Mouse (Mus musculus) CH12.LX (cell line): Measurements from ENCODE around the gene Arhgef10l. TPM values are rescaled to one million over a fixed set of nuclear protein-coding genes. Genes with fewer than 3 reads are reported as not detected.
A peak's percentile ranks its signal among the peaks of the same experiment; 100 is the strongest.

Experiments
- DNase-seq: peaks from one replicate; pipeline ENCODE4 v3.0.0-alpha.2; 2013; ENCODE audit errors: extremely low read depth
- H3K27ac ChIP-seq: 2 replicates; pipeline ENCODE4 v1.5.1; 2012; ENCODE audit warnings: low read depth, mild to moderate bottlenecking, control low read depth, moderate library complexity; ENCODE audit not compliant: insufficient read depth
- H3K27me3 ChIP-seq: replicated peaks from 2 replicates; pipeline ENCODE3; 2012; ENCODE audit warnings: inconsistent platforms
- H3K36me3 ChIP-seq, 2 experiments: replicated peaks in 1 of 2; 2 replicates each; pipeline versions ENCODE3 to v1.6.1; 2012; ENCODE audit warnings: inconsistent platforms in 1 of 2, low read length in 1 of 2, mild to moderate bottlenecking in 1 of 2, mixed read lengths in 1 of 2, moderate library complexity in 1 of 2; ENCODE audit not compliant: control insufficient read depth in 1 of 2, insufficient read depth in 1 of 2
- H3K4me1 ChIP-seq, 2 experiments: 2 replicates each; pipeline ENCODE4 v1.6.1; 2012; ENCODE audit warnings: inconsistent platforms in 1 of 2, moderate library complexity in 1 of 2; ENCODE audit not compliant: insufficient read depth in 2 of 2, control insufficient read depth in 1 of 2
- H3K4me2 ChIP-seq: 2 replicates; pipeline ENCODE4 v1.6.1; 2012; ENCODE audit warnings: low read depth, mild to moderate bottlenecking, control low read depth; ENCODE audit not compliant: poor library complexity, insufficient read depth, severe bottlenecking
- H3K4me3 ChIP-seq, 3 experiments: fragments of 150-350 bp in 1 of 3; sonication (generic) in 1 of 3; replicated peaks in 1 of 3; 2 replicates each; pipeline versions ENCODE3 to v1.5.1; 2011 to 2012; ENCODE audit warnings: low read depth in 2 of 3, low read length in 2 of 3, mild to moderate bottlenecking in 2 of 3, moderate library complexity in 2 of 3, control low read depth in 1 of 3, improper control_type of control experiment in 1 of 3, inconsistent platforms in 1 of 3, mixed read lengths in 1 of 3; ENCODE audit not compliant: poor library complexity in 1 of 3
- H3K79me2 ChIP-seq: replicated peaks from 2 replicates; pipeline ENCODE4 v1.6.1; 2012; ENCODE audit warnings: mild to moderate bottlenecking, moderate library complexity; ENCODE audit not compliant: control insufficient read depth, poor library complexity, insufficient read depth, severe bottlenecking; ENCODE audit errors: extremely low read depth
- H3K9ac ChIP-seq: 2 replicates; pipeline ENCODE4 v1.6.1; 2012; ENCODE audit warnings: low read depth, mild to moderate bottlenecking, control low read depth, moderate library complexity; ENCODE audit not compliant: insufficient read depth
- H3K9me3 ChIP-seq: replicated peaks from 2 replicates; pipeline ENCODE3; 2012; ENCODE audit warnings: low read length, inconsistent platforms, mixed read lengths
- BHLHE40 ChIP-seq: IDR thresholded peaks from 2 replicates; pipeline ENCODE4 v1.6.1; 2011; ENCODE audit warnings: mild to moderate bottlenecking, low read depth, low read length, improper control_type of control experiment
- CHD1 ChIP-seq: IDR thresholded peaks from 2 replicates; pipeline ENCODE4 v1.6.1; 2012; ENCODE audit warnings: low read depth, low read length, improper control_type of control experiment, inconsistent platforms
- CHD2 ChIP-seq: IDR thresholded peaks from 2 replicates; pipeline ENCODE4 v1.6.1; 2011; ENCODE audit warnings: low read length, improper control_type of control experiment
- CTCF ChIP-seq, 2 experiments: IDR thresholded peaks in 1 of 2; conservative IDR thresholded peaks in 1 of 2; 2 replicates each; pipeline ENCODE4 v1.5.1; 2011 to 2012; ENCODE audit warnings: low read depth in 2 of 2, low read length in 2 of 2, improper control_type of control experiment in 1 of 2, inconsistent platforms in 1 of 2, mild to moderate bottlenecking in 1 of 2, moderate library complexity in 1 of 2
- E2F4 ChIP-seq: IDR thresholded peaks from 2 replicates; pipeline ENCODE4 v1.6.1; 2011; ENCODE audit warnings: low read depth, low read length, improper control_type of control experiment; ENCODE audit not compliant: insufficient replicate concordance
- ELF1 ChIP-seq: IDR thresholded peaks from 2 replicates; pipeline ENCODE4 v1.6.1; 2014; ENCODE audit warnings: low read depth, mild to moderate bottlenecking, inconsistent platforms, low read length, improper control_type of control experiment
- EP300 ChIP-seq: IDR thresholded peaks from 2 replicates; pipeline ENCODE4 v1.6.1; 2011; ENCODE audit warnings: low read length, improper control_type of control experiment
- GABPA ChIP-seq: IDR thresholded peaks from 2 replicates; pipeline ENCODE4 v1.6.1; 2012; ENCODE audit warnings: low read depth, low read length, improper control_type of control experiment, inconsistent platforms; ENCODE audit not compliant: insufficient replicate concordance
- IRF4 ChIP-seq: IDR thresholded peaks from 2 replicates; pipeline ENCODE4 v1.6.1; 2014; ENCODE audit warnings: low read depth, mild to moderate bottlenecking, inconsistent platforms, low read length, improper control_type of control experiment
- JUN ChIP-seq: IDR thresholded peaks from 2 replicates; pipeline ENCODE4 v1.6.1; 2011; ENCODE audit warnings: low read depth, mild to moderate bottlenecking, low read length, improper control_type of control experiment, moderate library complexity; ENCODE audit not compliant: insufficient read depth
- JUND ChIP-seq: conservative IDR thresholded peaks from 2 replicates; pipeline ENCODE4 v1.6.1; 2011; ENCODE audit warnings: low read depth, low read length, improper control_type of control experiment
- KAT2A ChIP-seq: IDR thresholded peaks from 2 replicates; pipeline ENCODE4 v1.6.1; 2012; ENCODE audit warnings: low read length, improper control_type of control experiment, inconsistent platforms; ENCODE audit not compliant: insufficient replicate concordance
- MAFK ChIP-seq: IDR thresholded peaks from 2 replicates; pipeline ENCODE4 v1.6.1; 2011; ENCODE audit warnings: low read length, improper control_type of control experiment; ENCODE audit not compliant: insufficient replicate concordance
- MAX ChIP-seq: IDR thresholded peaks from 2 replicates; pipeline ENCODE4 v1.6.1; 2011; ENCODE audit warnings: low read length, improper control_type of control experiment
- MAZ ChIP-seq: IDR thresholded peaks from 2 replicates; pipeline ENCODE4 v1.6.1; 2012; ENCODE audit warnings: low read depth, mild to moderate bottlenecking, inconsistent platforms, low read length, improper control_type of control experiment, moderate library complexity
- MEF2A ChIP-seq: IDR thresholded peaks from 2 replicates; pipeline ENCODE4 v1.6.1; 2014; ENCODE audit warnings: low read depth, mild to moderate bottlenecking, inconsistent platforms, low read length, improper control_type of control experiment, borderline replicate concordance
- MXI1 ChIP-seq: IDR thresholded peaks from 2 replicates; pipeline ENCODE4 v1.6.1; 2011; ENCODE audit warnings: mild to moderate bottlenecking, low read depth, low read length, improper control_type of control experiment
- MYC ChIP-seq: IDR thresholded peaks from 2 replicates; pipeline ENCODE4 v1.6.1; 2011; ENCODE audit warnings: low read depth, mild to moderate bottlenecking, improper control_type of control experiment, low read length
- NELFE ChIP-seq: IDR thresholded peaks from 2 replicates; pipeline ENCODE4 v1.6.1; 2011; ENCODE audit warnings: low read depth, low read length, improper control_type of control experiment
- NRF1 ChIP-seq: IDR thresholded peaks from 2 replicates; pipeline ENCODE4 v1.6.1; 2014; ENCODE audit warnings: low read depth, mild to moderate bottlenecking, inconsistent platforms, low read length, improper control_type of control experiment, moderate library complexity
- POLR2A ChIP-seq: IDR thresholded peaks from 2 replicates; pipeline ENCODE4 v1.6.1; 2011; ENCODE audit warnings: low read depth, mild to moderate bottlenecking, improper control_type of control experiment, low read length
- POLR2AphosphoS2 ChIP-seq: IDR thresholded peaks from 2 replicates; pipeline ENCODE4 v1.6.1; 2011; ENCODE audit warnings: low read depth, low read length, improper control_type of control experiment
- RAD21 ChIP-seq: IDR thresholded peaks from 2 replicates; pipeline ENCODE4 v1.6.1; 2011; ENCODE audit warnings: low read depth, mild to moderate bottlenecking, low read length, improper control_type of control experiment, moderate library complexity
- RCOR1 ChIP-seq: conservative IDR thresholded peaks from 2 replicates; pipeline ENCODE4 v1.6.1; 2012; ENCODE audit warnings: low read depth, mild to moderate bottlenecking, inconsistent platforms, low read length, improper control_type of control experiment
- SIN3A ChIP-seq: IDR thresholded peaks from 2 replicates; pipeline ENCODE4 v1.6.1; 2012; ENCODE audit warnings: low read length, improper control_type of control experiment, inconsistent platforms
- SMC3 ChIP-seq: IDR thresholded peaks from 2 replicates; pipeline ENCODE4 v1.6.1; 2011; ENCODE audit warnings: low read depth, low read length, improper control_type of control experiment
- TBP ChIP-seq: conservative IDR thresholded peaks from 2 replicates; pipeline ENCODE4 v1.6.1; 2011; ENCODE audit warnings: low read depth, low read length, improper control_type of control experiment
- TCF12 ChIP-seq: IDR thresholded peaks from 2 replicates; pipeline ENCODE4 v1.6.1; 2014; ENCODE audit warnings: low read depth, mild to moderate bottlenecking, inconsistent platforms, low read length, improper control_type of control experiment
- UBTF ChIP-seq: IDR thresholded peaks from 2 replicates; pipeline ENCODE4 v1.6.1; 2012; ENCODE audit warnings: low read depth, mild to moderate bottlenecking, inconsistent platforms, low read length, improper control_type of control experiment, moderate library complexity
- USF1 ChIP-seq: IDR thresholded peaks from 2 replicates; pipeline ENCODE4 v1.6.1; 2014; ENCODE audit warnings: low read depth, mild to moderate bottlenecking, inconsistent platforms, low read length, improper control_type of control experiment
- USF2 ChIP-seq: conservative IDR thresholded peaks from 2 replicates; pipeline ENCODE4 v1.6.1; 2011; ENCODE audit warnings: low read depth, low read length, improper control_type of control experiment
- ZKSCAN1 ChIP-seq: IDR thresholded peaks from 2 replicates; pipeline ENCODE4 v1.6.1; 2012; ENCODE audit warnings: low read depth, inconsistent platforms, low read length, improper control_type of control experiment, borderline replicate concordance
- ZMIZ1 ChIP-seq: IDR thresholded peaks from 2 replicates; pipeline ENCODE4 v1.6.1; 2012; ENCODE audit warnings: low read depth, mild to moderate bottlenecking, inconsistent platforms, low read length, improper control_type of control experiment
- dilution Hi-C: fragments of 300-500 bp; cut with MboI; formaldehyde crosslinking; loops from 2 replicates; pipeline ENCODE4 v1.14.3; 2020; ENCODE audit warnings: low sequenced_read_pairs; ENCODE audit not compliant: extremely low pct_unique_long_range_greater_than_20kb, extremely low pct_ligation_motif_present
- in situ Hi-C: fragments of 300-500 bp; cut with MboI; formaldehyde crosslinking; loops from 3 replicates; pipeline ENCODE4 v1.14.3; 2019; ENCODE audit warnings: low sequenced_read_pairs, low pct_ligation_motif_present, low pct_unique_long_range_greater_than_20kb, mixed read lengths
- polyA plus RNA-seq: library from polyadenylated mRNA; unstranded; fragments of >175 nt; gene quantifications from 2 replicates; pipeline ENCODE4 v1.2.1, GENCODE M21; 2012; ENCODE audit warnings: low read depth; ENCODE audit not compliant: insufficient read length
- total RNA-seq, 2 experiments: library from RNA; depleted of rRNA; stranded (reverse); fragments of 300-350 nt in 1 of 2; fragments of >200 nt in 1 of 2; gene quantifications; 2 replicates each; pipeline ENCODE4 v1.2.3; 2012 to 2014

The Arhgef10l gene
- total and polyA plus RNA-seq, 3 experiments: 4.5 to 15.8 (median 10.2) TPM

DNA sequence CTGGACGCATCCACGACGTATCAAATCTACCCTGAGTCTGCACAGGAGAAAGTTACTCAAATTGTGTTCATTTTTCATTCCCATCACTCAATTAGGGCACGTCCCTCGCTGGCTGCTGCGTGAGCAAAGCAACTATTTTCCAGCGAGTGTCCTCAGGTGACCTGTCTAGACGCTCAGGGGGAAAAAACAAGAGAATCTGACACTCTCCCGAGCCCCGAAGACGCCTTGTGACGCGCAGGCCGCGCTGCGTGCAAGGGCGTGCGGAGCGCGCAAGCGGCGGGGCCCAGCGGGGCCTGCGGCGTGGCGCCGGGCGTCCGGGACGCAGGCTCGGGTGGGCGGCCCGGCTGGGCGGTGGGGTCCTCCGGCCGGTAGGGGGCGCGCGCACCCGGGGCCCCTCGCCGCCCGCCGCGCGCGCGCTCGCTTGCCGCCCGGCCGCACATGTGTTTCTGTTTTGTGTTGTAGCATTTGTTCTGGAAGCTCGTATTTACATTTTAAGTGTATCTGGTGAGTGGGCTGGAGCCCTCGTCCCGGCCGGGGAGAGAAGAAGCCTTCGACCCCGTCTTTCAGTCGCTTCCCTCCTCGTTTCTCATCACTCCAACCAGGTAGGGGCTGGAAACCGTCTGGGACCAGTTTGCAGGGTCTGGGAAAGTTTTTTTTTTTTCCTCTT is 35.4 kb upstream of the Arhgef10l start (continued):
- TF ChIP-seq CHD2 (no peak), KAT2A (peak; percentile 49; the same call in 1 of the 2 replicates), TCF12 (peak; percentile 87), MXI1 (peak; percentile 79; the same call in 1 of the 2 replicates), MAX (peak; percentile 33), RAD21 (no peak), GABPA (no peak), IRF4 (no peak), TBP (0 out of 2 replicates have a peak, but pooled peaks have one; percentile 68), NELFE (peak; percentile 43; the same call in 1 of the 2 replicates), JUND (no peak), UBTF (peak; percentile 60; the same call in 1 of the 2 replicates)

DNA sequence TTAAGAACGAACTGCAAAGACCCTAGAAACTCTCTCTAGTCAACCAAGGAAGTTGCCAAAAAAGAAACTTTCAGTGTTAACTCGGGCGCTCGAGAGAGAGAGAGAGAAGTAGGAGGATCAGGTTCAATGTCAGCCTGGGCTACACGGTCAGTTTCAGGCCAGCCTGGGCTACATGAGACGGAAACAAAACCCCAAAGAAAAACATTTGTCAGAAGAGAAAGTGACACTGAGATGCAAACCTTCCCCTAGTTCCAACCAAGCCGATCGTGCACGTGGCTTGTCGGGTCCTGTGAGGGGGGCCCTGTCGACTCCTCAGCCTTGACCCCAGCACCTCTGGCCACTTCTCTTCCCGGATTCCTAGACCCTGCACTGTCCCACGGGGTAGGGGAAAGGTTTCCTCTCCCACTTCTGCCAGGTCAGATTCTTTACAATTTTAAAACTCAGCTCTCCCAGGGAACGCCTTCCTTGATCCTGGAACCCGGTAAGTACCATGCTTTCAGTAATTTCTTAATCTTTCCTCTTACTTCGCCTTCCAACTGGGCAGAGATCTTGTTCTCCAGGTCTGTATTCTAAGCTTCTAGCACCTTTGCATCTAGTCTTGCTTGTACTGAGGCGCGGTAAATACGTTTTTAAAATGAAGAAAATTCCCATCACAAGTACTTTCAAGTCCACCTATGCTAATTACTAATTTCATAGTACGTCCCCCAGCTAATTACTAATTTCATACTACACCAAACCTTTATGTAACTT is 34.6 kb upstream of the Arhgef10l start, which contains the start of gene Rcc2:
Gene Rcc2, plus strand, starts transcription at position 273 of the 750 bp plus-strand sequence.
- H3K27ac ChIP-seq: peak within 1 kb of the TSS; percentile 99
- peaks cover 37% of the 10 kb centered on the region for H3K79me2 ChIP-seq
- no peaks in the 10 kb centered on the region for H3K27me3 ChIP-seq
- in situ Hi-C loops: no loop called here
- H3K4me2 ChIP-seq: peak within 1 kb of the TSS; percentile 66
- peak; percentile 59 for DNase-seq
- TF ChIP-seq E2F4: no peak
- no peak for TF ChIP-seq CHD1
- 0 out of 2 replicates have a peak, but pooled peaks have one; percentile 5 for TF ChIP-seq ELF1
- TF ChIP-seq ZKSCAN1: no peak
- no peak for TF ChIP-seq POLR2A
- no peak for TF ChIP-seq MAZ
- TF ChIP-seq RCOR1: no peak
- TF ChIP-seq CTCF (conservative IDR thresholded peaks at IDR 0.05 in 1 of 2, IDR thresholded peaks at IDR 0.05 in 1 of 2; ENCODE audit: low read depth in 2 of 2, low read length in 2 of 2): no peak
- no peak for TF ChIP-seq USF1
- TF ChIP-seq ZMIZ1: 0 out of 2 replicates have a peak, but pooled peaks have one; percentile 3
- no peak for TF ChIP-seq EP300
- TF ChIP-seq SIN3A: 0 out of 2 replicates have a peak, but pooled peaks have one; percentile 65
- no peak for TF ChIP-seq POLR2AphosphoS2
- no peak for TF ChIP-seq NRF1
- TF ChIP-seq MEF2A: no peak
- TF ChIP-seq MAX: peak; percentile 79
- TF ChIP-seq MXI1: peak; percentile 33
- TF ChIP-seq MYC: peak; percentile 90
- TF ChIP-seq SMC3: no peak
- TF ChIP-seq USF2: no peak
- no peak for TF ChIP-seq MAFK
- no peak for TF ChIP-seq CHD2
- TF ChIP-seq BHLHE40: peak; percentile 77
- no peak for TF ChIP-seq JUN
- dilution Hi-C loops: no loop called here
- peak within 1 kb of the TSS; percentile 63 to 95 (median 81) for H3K4me3 ChIP-seq
- peak within 1 kb of the TSS; percentile 92 for H3K9ac ChIP-seq
- peaks cover 18 to 51% of the 10 kb centered on the region in 2 experiments for H3K4me1 ChIP-seq
- H3K36me3 ChIP-seq: peaks cover 14 to 25% of the 10 kb centered on the region in 2 experiments
- H3K9me3 ChIP-seq: no peaks in the 10 kb centered on the region
